Mouse (Mus musculus): ENCODE data around the gene Nphs1. TPM values are rescaled to one million over a fixed set of nuclear protein-coding genes. Genes with fewer than 3 reads are reported as not detected.

Nphs1 gene
- total RNA-seq (2021) = 1 to 10 TPM in 1 of 2 experiments, under 1 TPM in 1; 0.79 to 1.1 TPM
- long read RNA-seq, experiment 1, partial matches to known transcripts = 1 of 1 reads
- long read RNA-seq, experiment 1, other reads (novel, unspliced or antisense) = 0 of 1 reads
- long read RNA-seq, experiment 2 = 0 reads

DNA sequence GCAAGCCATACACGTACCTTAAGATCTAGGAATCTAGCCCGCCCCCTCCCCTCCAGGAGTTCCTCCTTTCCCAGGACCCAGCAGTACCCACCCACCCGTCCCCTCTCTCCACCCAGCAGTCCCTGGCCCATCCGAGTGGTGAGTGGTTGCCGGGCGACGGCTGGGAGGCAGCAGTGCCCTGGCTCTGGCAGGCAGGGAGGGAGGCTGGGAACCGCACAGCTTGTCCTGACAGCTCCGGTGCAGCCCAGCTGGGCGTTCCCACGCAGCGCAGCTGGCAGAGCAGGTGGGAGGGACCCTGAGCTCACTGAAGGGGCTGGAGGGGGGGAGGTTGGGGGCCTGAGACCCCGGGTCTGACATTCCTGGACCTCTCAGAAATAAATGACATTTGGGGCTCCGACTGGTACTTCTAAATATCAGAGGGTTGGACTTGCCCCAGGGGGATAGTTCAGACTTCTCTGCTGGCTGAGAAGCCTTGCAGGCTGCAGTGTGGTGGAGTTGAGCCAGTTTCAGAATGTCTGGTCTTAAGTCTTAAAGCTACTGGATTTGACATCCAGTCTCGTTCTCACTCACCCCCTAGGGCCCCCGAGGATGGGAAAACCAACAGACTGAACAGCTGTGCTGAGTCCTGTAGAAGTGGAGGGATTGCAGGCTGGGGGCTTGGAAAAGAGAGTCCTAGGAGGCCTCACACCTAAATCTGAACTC, at the start of gene Nphs1, which contains the start of gene Kirrel2:
Nphs1 (plus strand) TSS at position 687 of the 702 bp plus-strand sequence.
Kirrel2 (minus strand) TSS at position 62 of the 702 bp plus-strand sequence.
- peak within 1 kb of the TSS; percentile 45 for H3K4me3 ChIP-seq
- intact Hi-C loops (cut with DNase I) = no loop called here
- DNase-seq (ENCODE audit: extremely low spot score in 1 of 2, low spot score in 2 of 2) = peak; percentile 64 to 67
- no peak for TF ChIP-seq CTCF (IDR thresholded peaks at IDR 0.05)
- H3K27ac ChIP-seq = peak within 1 kb of the TSS; percentile 72

DNA sequence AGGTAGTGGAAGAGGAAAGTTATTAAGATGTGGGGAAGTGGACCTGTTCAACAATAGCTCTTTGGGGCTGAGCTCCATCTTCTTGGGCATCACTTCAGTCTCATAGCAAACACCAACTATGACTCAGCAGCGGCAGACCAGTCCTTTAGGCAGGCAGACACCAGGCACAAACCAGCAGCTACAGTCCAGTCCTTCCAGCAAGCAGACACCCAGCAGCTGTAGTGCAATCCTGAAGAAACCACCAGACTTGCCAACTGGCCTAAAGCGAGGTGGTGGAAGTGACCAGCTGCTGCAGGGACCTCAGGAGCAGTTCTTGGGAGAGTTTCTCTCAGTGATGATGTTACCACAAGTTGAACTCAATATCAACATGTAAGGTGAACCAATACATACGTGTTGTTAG, 49.5 kb upstream of the Nphs1 start:
- intact Hi-C loops (cut with DNase I) = no loop called here
- Histone ChIP-seq H3K27ac (no peak overlapping the region), H3K4me3 (no peak overlapping the region)
- no peak for TF ChIP-seq CTCF (IDR thresholded peaks at IDR 0.05)
- no peak for DNase-seq (ENCODE audit: extremely low spot score in 1 of 2, low spot score in 2 of 2)

DNA sequence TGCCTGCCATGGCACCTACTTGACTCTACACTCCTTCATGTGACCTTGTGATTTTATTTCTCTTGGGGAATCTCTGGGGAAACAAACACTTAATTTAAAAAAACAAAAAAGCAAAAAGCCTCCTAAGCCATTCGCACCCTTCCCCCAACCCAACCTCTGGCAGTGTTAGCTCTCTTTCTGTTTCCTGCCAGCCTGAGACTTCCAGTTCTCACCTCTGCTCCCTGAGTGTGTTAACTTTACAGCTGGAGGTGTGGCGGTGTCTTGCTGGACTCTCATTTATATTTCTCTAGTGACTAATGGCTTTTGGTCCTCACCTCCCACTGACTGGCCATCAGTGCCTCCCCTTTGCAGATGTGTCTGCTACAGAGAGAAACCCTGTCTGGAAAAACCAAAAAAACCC, 48.3 kb upstream of the Nphs1 start:
- no peak overlapping the region for H3K27ac ChIP-seq
- no peak overlapping the region for H3K4me3 ChIP-seq
- DNase-seq (ENCODE audit: extremely low spot score in 1 of 2, low spot score in 2 of 2) = no peak
- intact Hi-C loops (cut with DNase I) = no loop called here
- TF ChIP-seq CTCF (IDR thresholded peaks at IDR 0.05) = no peak

DNA sequence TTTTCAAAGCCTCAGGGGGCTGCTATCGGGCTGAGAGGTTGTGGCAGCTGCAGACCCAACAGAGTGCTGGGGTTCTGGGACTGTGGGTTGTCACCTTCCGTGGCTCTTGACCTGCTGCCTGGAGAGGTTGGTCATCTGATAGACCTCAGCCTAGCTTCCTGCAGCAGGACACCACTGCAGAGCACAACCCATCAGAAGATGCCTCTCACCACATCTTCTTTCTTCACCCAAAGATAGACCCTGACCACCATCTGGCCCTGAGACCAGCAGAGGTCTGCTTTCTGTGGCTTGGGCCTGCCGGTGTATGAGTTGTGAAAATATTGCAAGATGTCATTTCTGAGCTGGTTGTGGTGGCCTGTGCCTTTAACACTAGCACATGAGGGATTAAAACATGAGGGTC, 47.1 kb upstream of the Nphs1 start:
- Histone ChIP-seq H3K4me3 (no peak overlapping the region), H3K27ac (no peak overlapping the region)
- TF ChIP-seq CTCF (IDR thresholded peaks at IDR 0.05) = no peak
- DNase-seq (ENCODE audit: extremely low spot score in 1 of 2, low spot score in 2 of 2) = no peak
- intact Hi-C loops (cut with DNase I) = no loop called here

DNA sequence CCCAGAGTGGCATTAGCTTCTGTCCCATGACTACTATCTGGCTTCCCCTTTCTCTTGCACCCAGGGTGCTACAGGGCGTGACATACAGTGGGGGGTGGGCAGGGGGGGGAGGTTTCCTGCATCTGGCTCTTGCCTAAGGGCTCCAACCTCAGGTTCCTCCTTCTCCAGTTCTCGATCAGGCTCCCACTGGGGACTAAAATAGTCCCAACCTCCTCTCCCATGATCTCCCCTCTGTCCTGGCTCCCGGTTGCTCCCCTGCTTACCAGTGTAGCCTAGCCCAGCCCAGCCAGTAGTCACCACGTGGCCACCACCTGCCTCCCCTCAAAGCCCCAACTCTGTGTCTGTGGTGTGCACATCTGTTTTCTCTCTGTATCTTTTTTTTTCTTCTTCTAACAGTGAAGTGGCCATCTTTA, 45.4 kb upstream of the Nphs1 start:
- no peak overlapping the region for H3K4me3 ChIP-seq
- DNase-seq (ENCODE audit: extremely low spot score in 1 of 2, low spot score in 2 of 2) = no peak
- intact Hi-C loops (cut with DNase I) = no loop called here
- H3K27ac ChIP-seq = no peak overlapping the region
- TF ChIP-seq CTCF (IDR thresholded peaks at IDR 0.05) = no peak

DNA sequence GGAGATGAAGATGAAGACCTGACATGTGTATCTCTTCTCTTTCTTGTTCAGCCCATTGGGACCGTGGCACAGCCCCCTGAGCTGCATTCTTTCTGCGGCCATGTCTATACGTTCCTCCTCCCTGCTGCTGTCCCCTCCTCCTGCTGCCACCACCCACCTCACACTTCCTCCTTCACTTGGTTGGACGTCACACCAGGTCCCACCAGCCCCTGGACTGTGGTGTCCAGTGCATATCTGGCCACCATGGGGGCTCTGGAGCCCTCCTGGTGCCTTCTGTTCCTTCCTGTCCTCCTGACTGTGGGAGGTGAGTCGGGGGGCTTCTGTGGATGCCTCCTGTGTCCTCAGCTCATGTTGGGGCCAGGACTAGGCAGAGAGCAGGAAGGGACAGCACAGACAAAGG, 44.5 kb upstream of the Nphs1 start, which contains the start of gene Tyrobp:
Tyrobp (plus strand) TSS at position 165 of the 400 bp plus-strand sequence.
- H3K27ac ChIP-seq = peak within 1 kb of the TSS; percentile 40; the same call in 1 of the 2 replicates
- DNase-seq (ENCODE audit: extremely low spot score in 1 of 2, low spot score in 2 of 2) = no peak
- intact Hi-C loops (cut with DNase I) = no loop called here
- no peak for TF ChIP-seq CTCF (IDR thresholded peaks at IDR 0.05)
- H3K4me3 ChIP-seq = no peak within 1 kb of the TSS

DNA sequence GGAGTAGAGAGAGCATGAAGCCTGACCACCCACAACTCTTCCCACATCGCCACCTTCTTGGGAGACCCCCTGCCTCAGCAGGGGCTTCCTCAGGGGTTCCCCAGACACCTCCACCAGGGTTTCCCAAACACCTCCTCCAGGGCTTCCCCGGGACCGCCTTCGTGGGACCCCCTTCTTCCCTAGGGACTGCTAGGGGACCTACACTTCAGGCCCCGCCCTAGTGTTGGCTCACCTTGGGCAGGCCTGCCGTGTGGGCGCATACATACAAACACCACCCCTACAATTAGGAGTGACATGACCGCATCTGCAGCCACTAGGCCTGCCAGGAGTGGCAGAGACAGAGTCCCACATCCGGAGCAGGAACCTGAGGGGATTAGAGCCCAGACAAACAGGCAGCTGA, 40.3 kb upstream of the Nphs1 start:
- TF ChIP-seq CTCF (IDR thresholded peaks at IDR 0.05) = no peak
- H3K27ac ChIP-seq = no peak overlapping the region
- DNase-seq (ENCODE audit: extremely low spot score in 1 of 2, low spot score in 2 of 2) = no peak
- no peak overlapping the region for H3K4me3 ChIP-seq
- intact Hi-C loops (cut with DNase I) = no loop called here

DNA sequence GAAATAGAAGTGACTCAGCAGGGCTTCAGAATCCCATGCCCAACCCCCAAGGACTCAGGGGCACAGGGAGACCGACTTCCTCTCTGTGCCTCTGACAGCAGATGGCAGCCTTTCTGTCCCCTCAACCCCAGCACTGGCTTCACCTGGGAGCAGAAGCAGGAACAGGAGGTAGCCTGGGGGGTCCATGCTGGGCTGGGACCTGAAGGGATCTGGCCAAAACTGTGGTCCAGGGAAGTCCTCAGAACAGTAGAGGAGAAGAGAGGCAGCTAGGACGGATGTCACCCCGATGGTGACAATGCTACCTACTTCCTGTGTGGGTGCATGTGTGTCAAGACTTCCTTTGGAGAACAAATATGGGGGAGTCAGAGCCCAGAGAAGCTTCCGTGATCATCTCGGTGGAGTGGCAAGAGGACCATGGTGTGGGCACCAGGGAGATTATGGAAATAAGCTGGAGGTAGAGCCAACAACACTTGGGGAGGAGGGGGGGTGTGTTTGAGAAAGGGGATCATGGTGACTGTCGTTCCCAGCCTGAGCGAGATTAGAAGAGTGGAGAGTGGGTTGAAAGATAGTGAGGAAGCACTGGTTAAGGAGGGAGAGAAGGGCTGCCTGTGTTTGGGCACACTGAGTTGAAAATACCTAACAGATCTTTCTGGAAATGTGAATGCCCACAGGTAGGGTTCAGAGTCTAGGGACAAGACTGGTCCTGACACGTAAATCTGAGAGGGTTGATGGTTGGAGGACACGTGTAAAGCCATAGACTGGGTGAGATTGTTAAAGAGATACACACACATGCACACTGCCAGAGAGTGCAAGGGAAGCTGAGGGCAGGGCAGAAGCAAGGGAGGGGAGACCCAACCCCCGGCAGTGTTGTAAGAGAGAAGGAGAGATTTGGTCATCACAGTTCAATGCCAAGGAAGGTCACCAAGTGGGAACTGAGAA, 38.3 kb upstream of the Nphs1 start, which contains the start of gene Hcst:
Hcst (minus strand) TSS at position 294 of the 939 bp plus-strand sequence.
- Histone ChIP-seq H3K4me3 (no peak within 1 kb of the TSS), H3K27ac (no peak within 1 kb of the TSS)
- no peak for DNase-seq (ENCODE audit: extremely low spot score in 1 of 2, low spot score in 2 of 2)
- intact Hi-C loops (cut with DNase I) = no loop called here
- TF ChIP-seq CTCF (IDR thresholded peaks at IDR 0.05) = no peak

DNA sequence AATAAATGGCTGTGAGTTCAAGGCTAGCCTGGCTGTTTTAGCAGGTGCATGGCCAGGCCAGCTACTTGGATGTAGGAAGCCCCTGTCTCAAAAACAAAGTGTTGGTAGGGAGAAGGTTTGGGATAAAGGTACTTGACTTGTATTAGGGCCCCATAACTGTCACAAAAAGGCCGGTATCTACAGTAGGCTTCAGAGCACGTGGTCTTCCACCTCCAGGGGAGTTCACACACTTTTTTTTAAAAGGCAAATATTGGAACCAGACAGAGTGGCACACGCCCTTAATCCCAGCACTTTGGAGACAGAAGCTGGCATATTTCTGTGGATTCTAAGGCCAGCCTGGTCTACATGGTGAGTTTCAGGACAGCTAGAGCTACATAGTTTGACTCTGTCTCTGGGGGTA, 37.4 kb upstream of the Nphs1 start:
- Histone ChIP-seq H3K4me3 (no peak overlapping the region), H3K27ac (no peak overlapping the region)
- intact Hi-C loops (cut with DNase I) = no loop called here
- no peak for TF ChIP-seq CTCF (IDR thresholded peaks at IDR 0.05)
- DNase-seq (ENCODE audit: extremely low spot score in 1 of 2, low spot score in 2 of 2) = no peak

DNA sequence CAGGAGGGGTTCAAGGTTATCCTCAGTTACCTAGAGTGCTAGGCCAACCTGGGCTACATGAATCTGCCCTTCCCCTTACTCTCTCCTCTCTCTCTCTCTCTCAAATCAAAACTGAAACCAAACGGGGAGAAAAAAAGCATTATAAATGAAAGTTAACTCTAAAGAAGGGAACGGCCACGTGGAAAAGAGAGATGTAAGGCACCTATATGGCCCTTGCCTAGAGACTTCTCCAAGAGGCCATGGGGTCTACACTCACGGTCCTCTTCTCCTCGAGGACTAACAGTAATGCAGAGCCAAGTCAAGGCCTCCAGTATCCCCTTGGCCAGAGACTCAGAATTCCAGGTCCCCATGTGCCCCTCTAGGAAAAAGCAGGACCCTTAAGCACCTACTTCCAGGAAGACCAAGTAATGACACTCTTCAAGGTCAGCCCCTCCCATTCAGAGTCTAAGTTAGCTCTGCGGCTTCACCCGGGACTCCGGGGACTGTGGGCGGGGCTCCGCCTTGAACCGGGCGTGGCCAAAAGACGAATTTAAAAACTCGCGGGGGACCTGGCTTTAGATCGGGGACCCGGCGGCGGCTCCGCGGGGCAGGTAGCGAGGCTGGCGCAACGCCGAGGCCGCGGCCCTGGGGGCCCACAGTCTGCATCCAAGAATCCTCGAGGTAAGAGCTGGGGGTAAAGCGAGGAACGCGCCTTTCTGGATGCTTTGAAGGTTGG, 36.8 kb upstream of the Nphs1 start, which contains the start of gene Nfkbid:
Nfkbid (plus strand) TSS at position 558 of the 715 bp plus-strand sequence.
- intact Hi-C loops (cut with DNase I) = no loop called here
- no peak for TF ChIP-seq CTCF (IDR thresholded peaks at IDR 0.05)
- H3K27ac ChIP-seq = peak within 1 kb of the TSS; percentile 86
- DNase-seq (ENCODE audit: extremely low spot score in 1 of 2, low spot score in 2 of 2) = peak; percentile 55 to 64
- peak within 1 kb of the TSS; percentile 77 for H3K4me3 ChIP-seq

DNA sequence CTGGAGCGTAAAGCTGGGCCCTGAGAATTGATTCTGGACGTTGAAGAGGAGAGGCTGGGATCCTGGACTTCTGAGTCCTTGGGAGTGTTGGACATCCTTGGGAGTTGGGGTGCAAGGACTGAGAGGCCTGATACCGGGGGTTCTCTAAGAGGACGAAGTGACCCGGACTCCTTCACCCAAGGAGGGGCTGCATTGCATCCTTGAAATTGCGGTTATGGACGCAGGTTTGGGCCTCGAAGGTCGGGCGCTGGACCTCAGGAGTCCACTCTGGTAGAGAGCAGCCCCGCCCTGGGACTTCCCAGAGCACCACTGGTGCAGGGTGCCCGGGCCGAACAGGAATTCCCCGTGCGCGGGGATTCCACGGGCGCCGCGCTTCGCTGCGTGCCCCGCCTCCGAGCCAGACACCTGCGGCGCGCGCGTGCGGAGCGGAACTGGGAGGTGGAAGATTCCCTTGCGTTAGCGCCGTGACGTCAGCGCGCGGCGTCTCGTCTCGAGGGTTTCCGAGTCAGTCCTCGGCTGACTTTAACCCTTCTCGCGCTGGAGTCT, 36.2 kb upstream of the Nphs1 start:
- TF ChIP-seq CTCF (IDR thresholded peaks at IDR 0.05) = no peak
- DNase-seq (ENCODE audit: extremely low spot score in 1 of 2, low spot score in 2 of 2) = peak; percentile 93 to 95
- intact Hi-C loops (cut with DNase I) = loop anchor here (1.0 kb wide), 1 partner anchor 49 kb away; no protein-coding TSS in a partner anchor
- H3K27ac ChIP-seq = peak overlapping the region; percentile 86
- H3K4me3 ChIP-seq = peak overlapping the region; percentile 77

Measured in left cerebral cortex, adult 2 months (tissue).